Mouse (Mus musculus) frontal cortex, adult 2 months (tissue): Measurements from ENCODE around the gene Pkdrej. TPM values are rescaled to one million over a fixed set of nuclear protein-coding genes. Genes with fewer than 3 reads are reported as not detected.
A peak's percentile ranks its signal among the peaks of the same experiment; 100 is the strongest.
"Not testable (repeated sequence)": the region's sequence is repeated elsewhere in the genome, so short reads cannot be mapped to it uniquely, and the experiment has no call there.

Experiments
- DNase-seq, 2 experiments: peaks; one replicate each; pipeline ENCODE4 v3.0.0; 2022; ENCODE audit warnings: low spot score in 1 of 2; ENCODE audit errors: extremely low spot score in 1 of 2
- polyA plus RNA-seq: library from polyadenylated mRNA; depleted of rRNA; stranded (reverse); fragments of >200 nt; gene quantifications from 2 replicates; pipeline ENCODE4 v1.2.3, GENCODE M21; 2012; rRNA removed

Pkdrej gene
- 0.46 and 0.54 TPM in 2 replicates for polyA plus RNA-seq

GRCm38 (mm10) chr15:85821203-85822010, at the start of gene Pkdrej:
Gene Pkdrej (minus strand): TSS chr15:85821734.
- DNase-seq = peak in 1 of 2 experiments; percentile 23

GRCm38 (mm10) chr15:85867696-85868095, 46.2 kb upstream of the Pkdrej start:
- peak; percentile 55 to 90 for DNase-seq

GRCm38 (mm10) chr15:85865913-85866312, 44.4 kb upstream of the Pkdrej start:
- not testable (repeated sequence) for DNase-seq

- peak; percentile 95 to 97 for DNase-seq
These were observed 38.0 kb upstream of the Pkdrej start, which contains the start of gene Gtse1 for GRCm38 (mm10) chr15:85859490-85860031. Gene Gtse1 (plus strand): TSS chr15:85859745.

DNA sequence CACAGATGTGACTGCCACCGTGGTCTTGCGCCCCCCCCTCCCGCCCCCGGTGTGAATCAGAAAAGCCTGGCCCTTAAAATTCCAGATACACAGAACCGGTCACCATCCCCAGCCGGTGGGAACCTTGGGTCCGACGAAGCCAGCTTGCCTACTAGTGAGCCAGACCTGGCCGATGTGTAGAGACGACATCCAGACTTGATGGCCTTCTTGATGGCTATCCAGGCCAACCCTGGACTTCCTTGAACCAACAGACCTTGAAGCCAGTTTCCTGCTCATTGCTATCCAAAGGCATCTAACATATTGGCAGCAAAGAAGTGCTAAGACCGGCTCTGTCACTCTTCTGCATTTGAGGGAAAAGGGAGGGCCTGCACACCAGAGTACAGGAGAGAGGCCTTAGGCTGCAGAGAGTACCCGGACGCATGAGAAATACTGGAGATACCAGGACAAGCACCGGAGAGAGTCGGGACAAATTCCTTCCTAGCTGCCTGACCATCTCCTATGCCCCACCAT, 37.5 kb upstream of the Pkdrej start:
- DNase-seq = no peak

- DNase-seq = no peak
These were observed 30.3 kb upstream of the Pkdrej start for GRCm38 (mm10) chr15:85851656-85852392.

DNA sequence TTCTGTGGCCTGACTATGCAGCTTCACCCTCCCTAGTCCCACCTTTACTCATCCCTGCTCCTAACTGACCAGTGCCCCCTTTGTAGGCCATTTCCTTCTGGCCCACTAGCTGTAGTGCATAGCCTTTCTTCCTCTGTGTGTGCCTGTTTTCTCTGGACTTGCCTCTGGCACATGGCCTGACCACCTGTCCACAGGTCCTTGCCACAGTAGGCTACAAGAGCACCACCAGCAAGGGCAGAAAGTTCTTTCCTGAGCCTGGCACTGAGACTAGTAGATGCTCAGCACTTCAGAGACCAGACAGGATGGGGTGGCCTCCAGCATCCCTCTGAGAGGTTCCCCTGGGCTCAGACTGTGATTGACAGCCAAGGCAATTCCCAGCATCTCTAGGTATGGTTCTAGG, 23.5 kb upstream of the Pkdrej start:
- DNase-seq = no peak

DNA sequence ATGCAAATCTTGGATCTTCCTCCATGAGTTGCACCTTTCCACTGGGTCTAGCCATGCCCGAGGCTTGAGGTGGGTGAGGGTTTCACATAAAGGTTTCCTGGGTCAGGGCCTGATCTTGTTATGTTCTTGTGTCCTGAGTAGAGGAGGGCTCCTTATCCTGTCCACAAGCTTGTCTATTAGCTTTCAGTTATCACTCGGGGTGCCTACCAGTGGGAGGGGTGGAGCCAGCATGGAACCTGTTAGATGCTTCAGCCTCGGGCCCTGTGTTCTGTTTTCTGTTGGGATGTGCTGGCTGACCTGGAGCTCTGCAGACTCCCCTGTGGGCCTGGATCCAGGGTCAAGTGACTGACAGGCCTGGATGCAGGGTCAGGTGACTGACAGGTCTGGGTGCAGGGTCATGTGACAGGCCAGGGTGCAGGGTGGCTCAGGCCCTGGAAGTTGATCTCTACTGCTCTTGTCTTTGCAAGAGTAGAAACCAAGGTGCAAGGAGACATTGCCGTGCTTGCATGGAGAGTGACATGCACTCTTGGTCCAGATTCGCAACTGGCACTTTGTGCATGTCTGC, 20.3 kb upstream of the Pkdrej start:
- DNase-seq = no peak

DNA sequence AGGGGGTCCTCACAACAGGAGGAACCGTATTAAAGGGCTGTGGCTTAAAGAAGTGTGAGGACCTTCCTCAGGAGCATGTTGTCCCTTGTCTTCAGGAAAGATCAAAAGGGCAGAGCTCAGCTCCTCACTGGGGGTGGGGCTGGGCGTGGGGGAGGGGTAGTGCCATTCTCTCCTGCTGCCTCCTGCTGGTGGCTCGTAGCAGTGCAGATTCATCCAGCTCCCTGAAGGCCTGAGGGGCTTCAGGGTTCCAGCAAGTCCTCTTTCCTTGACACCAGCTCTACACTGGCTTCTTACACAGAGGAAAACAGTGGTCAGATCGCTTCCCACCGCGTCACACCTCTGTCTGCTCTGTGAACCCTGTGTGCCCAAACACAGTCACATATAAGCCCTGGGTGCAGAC, 19.4 kb upstream of the Pkdrej start:
- DNase-seq = no peak

DNA sequence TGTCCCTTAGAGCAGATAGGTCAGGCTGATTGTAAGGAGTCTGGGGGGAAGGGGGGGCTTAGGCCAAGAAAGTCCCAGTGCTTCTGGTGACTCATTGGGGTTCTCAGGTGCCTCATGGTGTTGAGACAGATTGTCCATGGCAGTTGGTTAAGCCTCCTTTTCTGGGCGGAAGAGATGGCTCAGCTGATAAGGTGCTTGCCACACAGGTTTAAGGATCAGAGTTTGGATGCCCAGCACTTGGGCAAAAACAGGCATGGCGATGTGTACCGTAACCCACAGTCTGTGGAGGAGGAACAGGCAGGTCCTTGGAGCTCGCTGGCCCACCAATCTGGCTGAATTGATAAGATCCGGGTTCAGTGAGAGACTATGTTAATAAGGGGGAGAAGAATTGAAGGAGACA, 15.4 kb upstream of the Pkdrej start:
- DNase-seq = no peak

- no peak for DNase-seq
These were observed 13.8 kb upstream of the Pkdrej start for GRCm38 (mm10) chr15:85835335-85835734.

DNA sequence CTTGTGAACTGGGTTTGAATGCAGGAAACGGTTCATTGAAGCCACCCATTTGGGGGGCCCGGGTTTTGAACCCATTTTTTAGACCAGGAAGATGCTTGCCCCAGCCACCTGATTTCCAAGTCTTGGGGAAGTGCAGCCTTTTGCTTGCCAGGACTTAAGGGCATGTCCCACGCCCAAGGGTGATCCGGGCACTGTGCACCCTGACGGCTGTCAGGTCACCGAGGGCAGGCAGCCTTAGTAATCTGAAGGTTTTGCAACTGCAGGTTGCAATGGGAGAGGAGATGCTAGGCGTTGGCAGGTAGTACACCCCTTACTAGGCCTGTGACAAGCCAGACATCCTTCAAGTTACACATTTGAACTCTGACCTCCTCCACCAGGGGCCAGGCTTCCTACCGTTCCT, 11.1 kb upstream of the Pkdrej start:
- no peak for DNase-seq

- DNase-seq = peak; percentile 71 to 86
These were observed 10.5 kb upstream of the Pkdrej start, which contains the start of gene Ttc38 for GRCm38 (mm10) chr15:85831954-85832590. Gene Ttc38 (plus strand): TSS chr15:85832306.

GRCm38 (mm10) chr15:85829470-85829869, 7.9 kb upstream of the Pkdrej start:
- DNase-seq = no peak

GRCm38 (mm10) chr15:85828071-85828470, 6.5 kb upstream of the Pkdrej start:
- no peak for DNase-seq

- DNase-seq = no peak
These were observed 5.1 kb upstream of the Pkdrej start for GRCm38 (mm10) chr15:85826676-85827075.

GRCm38 (mm10) chr15:85822011-85822359, 451 bp upstream of the Pkdrej start:
- peak in 1 of 2 experiments; percentile 8 for DNase-seq

DNA sequence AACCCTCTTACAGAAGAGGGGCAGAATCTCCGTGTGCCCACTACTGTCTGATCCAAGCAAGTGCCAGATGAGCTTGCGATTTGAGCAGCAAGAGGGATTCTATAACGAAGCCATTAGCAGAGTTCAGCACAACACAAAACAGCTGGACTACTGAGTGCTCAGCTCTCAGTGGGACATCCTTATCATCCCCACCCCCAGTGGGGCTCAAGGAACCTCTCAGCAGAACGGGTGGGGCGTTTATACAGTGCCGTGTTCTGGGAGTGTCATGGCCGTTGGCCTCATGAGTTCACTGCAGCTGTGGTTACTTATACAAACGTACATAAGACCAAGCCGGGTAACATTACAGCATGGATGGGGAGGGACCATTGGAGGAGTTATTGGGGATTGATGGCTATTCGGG, 8.1 kb downstream of the Pkdrej start:
- no peak for DNase-seq

GRCm38 (mm10) chr15:85811535-85812277, 9.8 kb downstream of the Pkdrej start, which contains the start of gene Cdpf1:
Gene Cdpf1 (minus strand): TSS chr15:85811697.
- peak; percentile 96 to 100 for DNase-seq
